ENCODE assay signal across 24 mouse cellular contexts in the genomic region with DNA sequence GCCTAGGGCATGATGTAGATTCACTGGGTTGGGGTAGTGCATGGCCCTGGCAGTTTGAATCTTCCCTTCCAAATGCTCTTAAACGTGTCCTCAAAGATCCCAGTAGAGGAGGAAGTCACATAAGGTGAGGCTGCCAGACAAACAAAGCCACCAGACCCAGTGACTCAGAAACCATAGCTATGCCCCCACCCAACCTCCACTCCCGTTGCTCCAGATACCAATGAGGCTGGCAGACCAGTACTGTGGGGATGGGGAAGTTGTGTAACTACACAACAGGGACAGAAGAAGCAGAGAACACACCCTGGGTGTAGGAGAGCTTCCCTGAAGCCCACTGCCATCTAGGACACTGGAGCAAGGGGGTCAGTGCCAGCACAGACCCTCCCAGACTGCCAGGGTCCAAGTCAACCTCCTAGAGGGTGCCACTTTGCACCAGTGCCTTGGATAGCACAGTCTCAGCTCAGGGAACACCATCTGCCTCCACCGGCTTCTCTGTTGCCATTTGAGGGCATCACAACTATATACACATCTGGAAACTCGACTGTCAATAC.
DNase-seq lines count a peak whose midpoint lies in the region; ATAC-seq lines count a peak whose summit lies in the region.
"Had no signal": no experiment of that assay in that cellular context is flagged by ENCODE, and none has a peak within 500 bp of the region (broad histone marks: within the 10 kb centered on the region; RNA-seq: fewer than 3 reads in every experiment).

No protein-coding gene starts in this region.

- no peak overlapping the region for H3K4me3 ChIP-seq in neural tube, embryonic 15.5 days (replicated peaks)
- H3K4me3 ChIP-seq: embryonic facial prominence, embryonic 13.5 days; gastrocnemius, adult 2 months; heart, embryonic 12.5 days; hindbrain, embryonic 12.5 days; midbrain, embryonic 12.5 days; stomach, embryonic 15.5 days had no signal

- no peak overlapping the region for H3K27ac ChIP-seq in neural tube, embryonic 15.5 days (replicated peaks)
- H3K27ac ChIP-seq: embryonic facial prominence, embryonic 13.5 days; gastrocnemius, adult 2 months; hindbrain, embryonic 12.5 days; kidney, postnatal 0 days; midbrain, embryonic 12.5 days; stomach, embryonic 15.5 days had no signal

- H3K36me3 ChIP-seq in neural tube, embryonic 15.5 days: no peaks in the 10 kb centered on the region
- H3K36me3 ChIP-seq: embryonic facial prominence, embryonic 13.5 days; G1E; heart, embryonic 12.5 days; hindbrain, embryonic 12.5 days; midbrain, embryonic 12.5 days; stomach, embryonic 15.5 days had no signal

- no peak overlapping the region for H3K9ac ChIP-seq in neural tube, embryonic 15.5 days (replicated peaks)
- H3K9ac ChIP-seq: embryonic facial prominence, embryonic 13.5 days; forebrain, postnatal 0 days; heart, embryonic 12.5 days; hindbrain, embryonic 12.5 days; midbrain, embryonic 12.5 days; stomach, embryonic 15.5 days had no signal

- H3K4me1 ChIP-seq in neural tube, embryonic 15.5 days: peaks cover 32% of the 10 kb centered on the region

- DNase-seq in frontal cortex, postnatal 25 days (ENCODE audit: low spot score in 2 of 2): no peak
- peak; percentile 58 for DNase-seq in lung, postnatal 36 days
- DNase-seq in lung, postnatal 14 days: no peak
- peak; percentile 43 for DNase-seq in Muller cell, postnatal 12 days (ENCODE audit: inconsistent ontology term)
- DNase-seq in right cerebral cortex, adult 2 months (ENCODE audit: low spot score in 2 of 2): no peak
- DNase-seq: B cell, adult 2 months; cerebellum, adult 18-20 months; cerebellum, postnatal 14 days; forebrain, postnatal 0 days; gastrocnemius, adult 2 months; heart, postnatal 10 days; kidney, adult 11 months; layer of hippocampus, adult 9-11 months; thymus, postnatal 36 days had no signal

- WGBS in neural tube, embryonic 15.5 days: 89% methylated on average over 4 of the region's 4 CpGs

- no peak overlapping the region for H3K4me2 ChIP-seq in neural tube, embryonic 15.5 days
- H3K4me2 ChIP-seq: embryonic facial prominence, embryonic 13.5 days; heart, embryonic 12.5 days; hindbrain, embryonic 12.5 days; midbrain, embryonic 12.5 days; stomach, embryonic 15.5 days had no signal

- ATAC-seq in frontal cortex, adult (ENCODE audit: low TSS enrichment): peak; percentile 5; the same call in 1 of the 2 replicates
- ATAC-seq in megakaryocyte, adult 5-6 weeks (ENCODE audit: poor library complexity, severe bottlenecking): peak; percentile 52
- no peak for ATAC-seq in neural tube, embryonic 15.5 days (ENCODE audit: low FRiP score)
- ATAC-seq: forebrain, postnatal 0 days had no signal

- H3K9me3 ChIP-seq in neural tube, embryonic 15.5 days (replicated peaks): no peaks in the 10 kb centered on the region
- H3K9me3 ChIP-seq: embryonic facial prominence, embryonic 13.5 days; heart, embryonic 12.5 days; hindbrain, embryonic 12.5 days; midbrain, embryonic 12.5 days; stomach, embryonic 15.5 days had no signal

- peaks cover 3% of the 10 kb centered on the region; the same call in 1 of the 2 replicates for H3K27me3 ChIP-seq in neural tube, embryonic 15.5 days (replicated peaks)
- H3K27me3 ChIP-seq: heart, embryonic 12.5 days; midbrain, embryonic 12.5 days; stomach, embryonic 15.5 days had no signal

Comparison
In these comparisons a context has a peak if more than half of its experiments do, and no peak if none do; other contexts are left out.
1. DNase-seq: peak in lung, postnatal 36 days (single experiment) and Muller cell, postnatal 12 days (single experiment); none in frontal cortex, postnatal 25 days (0 of 2), lung, postnatal 14 days (single experiment) and right cerebral cortex, adult 2 months (0 of 2).